Mouse (Mus musculus): ENCODE measurements around the gene Actr3b. TPM values are rescaled to one million over a fixed set of nuclear protein-coding genes. Genes with fewer than 3 reads are reported as not detected.
"Not testable (repeated sequence)": the region's sequence is repeated elsewhere in the genome, so short reads cannot be mapped to it uniquely, and the experiment has no call there.

The Actr3b gene
- total RNA-seq, 2 experiments from 2014 or later: 191 to 211 TPM

DNA sequence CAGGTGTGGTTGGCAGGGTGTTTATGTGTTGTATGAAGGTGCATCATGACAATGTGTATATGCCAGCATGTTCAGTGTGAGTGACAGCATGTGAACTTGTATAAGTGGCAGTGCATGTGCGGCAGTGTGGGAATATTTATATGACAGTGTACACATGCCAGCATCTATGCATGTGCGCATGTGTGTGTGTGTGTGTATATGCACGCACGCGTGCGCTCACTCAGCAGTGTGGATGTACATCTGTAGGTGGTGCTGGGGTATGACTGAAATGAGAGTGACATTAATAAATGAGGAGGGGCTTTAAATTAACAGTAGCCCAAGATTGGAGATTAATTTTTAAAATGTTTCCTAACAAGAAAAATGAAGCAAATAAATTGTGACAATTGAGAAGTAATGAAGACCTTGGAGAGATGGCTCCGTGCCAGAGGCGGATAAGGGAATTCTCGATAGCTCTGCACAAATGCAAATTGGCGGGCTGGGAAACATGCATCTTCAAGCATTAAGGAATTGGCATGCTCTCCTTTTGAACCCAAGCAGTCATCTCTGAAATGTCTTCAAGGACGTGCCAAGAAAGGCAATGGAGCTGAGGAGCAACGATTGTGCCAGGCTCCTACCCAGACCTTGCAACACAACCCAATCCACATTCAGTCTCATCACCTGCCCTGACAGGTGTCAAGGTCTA lies 111.7 kb downstream of the Actr3b start:
- no peak for DNase-seq (ENCODE audit: low spot score in 2 of 2)
- intact Hi-C loops (cut with DNase I): no loop called here

DNA sequence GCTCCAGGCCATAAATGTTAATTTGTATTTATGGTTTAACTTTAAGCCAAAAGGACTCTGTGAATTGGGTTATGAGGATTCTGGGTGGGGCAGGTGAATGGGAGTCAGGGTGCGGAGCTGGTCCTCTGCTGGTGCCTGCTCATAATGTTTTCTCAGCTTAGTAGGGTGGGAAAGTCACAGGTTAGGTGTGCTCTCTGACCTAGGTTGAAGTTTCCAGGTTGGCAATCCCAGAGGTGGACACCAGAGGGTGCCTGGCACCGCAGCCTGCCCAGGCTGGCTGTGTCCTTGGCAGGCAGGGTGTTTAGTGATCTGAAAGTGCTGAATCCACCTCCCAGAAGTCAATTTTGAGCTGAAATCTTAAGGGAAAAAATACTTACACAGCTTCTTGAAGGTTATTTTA lies 113.2 kb downstream of the Actr3b start:
- intact Hi-C loops (cut with DNase I): no loop called here
- peak in 1 of 2 experiments; percentile 36 for DNase-seq (ENCODE audit: low spot score in 2 of 2)

GRCm38 (mm10) chr5:25875927-25876326 lies 116.1 kb downstream of the Actr3b start:
- DNase-seq (ENCODE audit: low spot score in 2 of 2); intact Hi-C loops (cut with DNase I): not testable (repeated sequence)

GRCm38 (mm10) chr5:25877281-25877680 lies 117.5 kb downstream of the Actr3b start:
- intact Hi-C loops (cut with DNase I): no loop called here
- no peak for DNase-seq (ENCODE audit: low spot score in 2 of 2)

- DNase-seq (ENCODE audit: low spot score in 2 of 2): no peak
- intact Hi-C loops (cut with DNase I): no loop called here
These were observed 118.2 kb downstream of the Actr3b start for GRCm38 (mm10) chr5:25877996-25878395.

GRCm38 (mm10) chr5:25886708-25887107 lies 126.9 kb downstream of the Actr3b start:
- intact Hi-C loops (cut with DNase I): no loop called here
- DNase-seq (ENCODE audit: low spot score in 2 of 2): no peak

- intact Hi-C loops (cut with DNase I): no loop called here
- no peak for DNase-seq (ENCODE audit: low spot score in 2 of 2)
These were observed 130.1 kb downstream of the Actr3b start for GRCm38 (mm10) chr5:25889746-25890382.

GRCm38 (mm10) chr5:25891321-25891720 lies 131.5 kb downstream of the Actr3b start:
- intact Hi-C loops (cut with DNase I): no loop called here
- no peak for DNase-seq (ENCODE audit: low spot score in 2 of 2)

Other genes with a start within 250 kb of the Actr3b start
- not detected for gene Cct8l1, start 243.9 kb upstream of the Actr3b start, total RNA-seq (2021)
- gene Xrcc2, start 54.2 kb upstream of the Actr3b start, total RNA-seq (2021): 1 to 10 TPM; 4.6 to 5.6 TPM
- gene Gm21663, start 182.4 kb downstream of the Actr3b start, total RNA-seq (2021): not detected
- gene Gm21671, start 194.4 kb downstream of the Actr3b start, total RNA-seq (2021): not detected
- not detected for gene Gm21680, start 212.7 kb downstream of the Actr3b start, total RNA-seq (2021)
- not detected for gene Gm21698, start 228.7 kb downstream of the Actr3b start, total RNA-seq (2021)
- gene Gm1979, start 244.8 kb downstream of the Actr3b start, total RNA-seq (2021): not detected